Mouse (Mus musculus) lung, adult 2 months (tissue): ENCODE data around the gene Ndufaf8.

Source experiments
- CTCF ChIP-seq: fragments of 200-500 bp; IDR thresholded peaks from 2 replicates; pipeline ENCODE4 v1.5.1; 2011; ENCODE audit warnings: mild to moderate bottlenecking, low read length, control low read depth; ENCODE audit not compliant: insufficient read depth
- POLR2A ChIP-seq: fragments of 200-500 bp; IDR thresholded peaks from 2 replicates; pipeline ENCODE4 v1.6.1; 2011; ENCODE audit warnings: low read depth, mild to moderate bottlenecking, control low read depth, low read length, borderline replicate concordance; ENCODE audit errors: extremely low read depth

DNA sequence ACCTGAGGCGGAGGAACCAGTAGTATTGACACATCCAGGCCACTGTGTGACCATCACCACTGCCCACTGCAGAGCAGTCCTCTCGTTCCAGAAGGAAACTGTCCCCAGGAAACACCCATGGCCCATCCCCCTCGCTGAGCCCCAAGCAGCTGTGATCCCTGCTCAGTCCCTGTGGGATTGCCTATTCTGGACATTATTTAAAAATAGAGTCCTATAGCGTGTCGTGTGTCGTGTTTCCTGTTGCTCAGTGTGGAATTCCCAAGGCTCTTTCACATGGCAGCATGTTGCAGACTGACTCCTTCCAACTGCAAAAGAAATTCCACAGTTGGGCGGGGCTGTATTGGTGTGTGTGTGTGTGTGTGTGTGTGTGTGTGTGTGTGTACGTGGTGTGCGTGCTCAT lies 46.5 kb upstream of the Ndufaf8 start:
- no peak for TF ChIP-seq POLR2A
- no peak for TF ChIP-seq CTCF
